Mouse (Mus musculus) mouse embryonic stem cell (cell line): Measurements from ENCODE around the gene Atp1a2.

Experiments
- in situ Hi-C, 2 experiments: fragments of 300-500 bp; cut with MboI; formaldehyde crosslinking; loops; 1 replicate in 1 of 2; 3 replicates in 1 of 2; pipeline ENCODE4 v1.14.3; 2019 to 2020; ENCODE audit warnings: low sequenced_read_pairs in 2 of 2, low pct_unique_long_range_greater_than_20kb in 1 of 2, mixed read lengths in 1 of 2; ENCODE audit not compliant: unreplicated experiment in 1 of 2

The Atp1a2 gene

DNA sequence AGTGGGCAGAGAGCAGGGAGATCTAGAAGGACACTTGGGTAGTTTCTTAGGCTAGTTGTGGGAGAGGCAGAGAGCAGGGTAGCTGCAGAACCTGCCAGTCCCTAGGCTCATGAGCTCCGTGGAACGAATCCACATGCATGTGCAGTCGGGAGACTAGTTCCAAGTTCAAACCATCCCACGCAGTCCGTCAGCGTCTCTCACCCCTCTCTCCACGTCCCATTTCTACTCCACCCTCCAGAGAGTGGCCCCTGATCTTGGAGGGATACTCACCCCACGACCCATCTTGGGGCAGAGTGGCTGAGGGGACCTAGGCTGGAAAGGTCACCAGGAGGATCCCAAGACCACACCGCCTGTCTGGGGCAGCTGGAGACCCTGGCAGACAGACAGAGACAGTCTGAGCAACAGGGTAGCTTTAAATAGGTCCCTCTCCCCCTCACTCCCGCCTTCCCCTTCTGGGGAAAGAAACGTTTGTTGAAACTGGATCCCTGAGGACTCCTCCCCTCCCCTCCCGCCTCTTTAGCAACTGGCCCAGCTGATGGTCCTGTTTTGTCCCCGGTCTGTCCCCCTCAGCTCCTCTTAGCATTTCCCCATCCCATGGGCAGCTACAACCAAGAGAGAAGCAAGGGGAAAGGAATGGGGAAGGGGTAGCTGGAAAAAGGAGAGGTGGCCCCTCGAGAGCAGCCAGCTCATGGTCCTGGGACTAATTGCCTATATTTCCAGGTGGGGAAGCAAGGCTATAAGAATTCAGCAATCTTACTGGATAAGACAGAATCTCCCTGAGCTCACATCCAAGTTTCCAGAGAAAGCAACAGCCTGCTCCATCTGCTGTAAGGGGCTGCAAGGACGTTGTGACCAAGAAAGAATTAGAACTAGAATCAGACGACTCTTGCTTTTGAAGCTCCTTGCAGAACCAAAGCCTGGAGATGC, at the start of gene Atp1a2:
Atp1a2 (minus strand) TSS at position 454 of the 927 bp plus-strand sequence.
- in situ Hi-C loops = loop anchor here in 1 of 2 experiments (5.0 kb wide), 1 partner anchor 36 kb away; the partner anchor contains the start of gene Igsf8

DNA sequence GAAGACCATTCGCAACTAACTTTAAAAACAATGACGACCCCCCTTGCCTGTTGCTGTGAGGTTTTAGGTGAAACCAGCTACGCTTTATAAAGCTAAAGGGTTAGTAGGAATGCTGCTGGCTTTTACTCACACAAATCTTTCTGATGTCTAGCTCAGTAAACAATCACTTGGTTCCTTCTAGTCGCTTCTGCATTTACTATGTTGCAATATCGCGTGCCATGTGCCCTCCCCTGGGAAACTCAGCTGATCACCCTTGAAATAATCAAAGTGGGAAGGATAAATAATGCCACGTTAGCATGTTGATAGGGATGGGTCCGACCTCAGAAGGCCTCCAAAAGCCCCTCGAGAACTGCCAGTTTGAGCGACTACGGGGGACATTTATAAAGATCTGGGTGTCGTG, 49.5 kb upstream of the Atp1a2 start:
- in situ Hi-C loops = no loop called here

DNA sequence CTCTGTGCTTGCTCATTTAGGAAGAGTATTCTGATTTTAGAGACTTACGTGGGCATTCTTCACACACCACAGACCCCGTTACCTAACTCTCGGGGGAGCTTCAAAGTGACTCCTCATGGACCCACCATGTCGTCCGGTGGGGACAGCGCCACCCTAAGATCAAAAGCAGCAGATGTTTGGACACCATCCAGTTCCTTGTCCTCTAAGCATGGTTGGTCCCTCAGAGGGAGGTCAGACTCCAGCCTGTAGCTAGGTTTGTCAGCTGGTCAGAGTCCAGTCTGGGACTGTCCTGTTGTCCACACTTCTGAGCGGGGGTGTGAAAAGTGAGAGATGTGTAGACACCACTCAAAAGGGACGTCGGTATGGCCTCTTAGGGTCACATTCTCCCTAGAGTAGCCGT, 48.8 kb upstream of the Atp1a2 start:
- in situ Hi-C loops = no loop called here

DNA sequence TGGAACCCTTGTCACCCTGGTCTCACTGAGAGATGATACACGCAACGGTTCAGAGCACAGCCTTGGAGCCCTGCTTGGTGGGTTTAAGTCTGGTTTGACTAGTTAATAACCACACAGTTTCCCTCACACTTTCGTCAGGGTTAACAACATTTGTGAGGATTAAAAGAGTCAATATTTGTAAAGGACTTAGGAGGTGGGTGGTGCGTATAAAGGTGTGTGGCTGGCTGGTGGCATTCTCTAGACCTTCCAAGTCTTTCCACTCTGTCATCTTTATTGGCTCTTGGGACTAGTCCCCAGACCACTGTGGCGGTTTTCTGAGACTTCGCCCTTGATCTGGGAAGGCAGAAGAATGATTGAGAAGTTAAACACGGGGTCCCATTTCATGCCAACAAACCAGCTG, 47.0 kb upstream of the Atp1a2 start:
- in situ Hi-C loops = no loop called here

DNA sequence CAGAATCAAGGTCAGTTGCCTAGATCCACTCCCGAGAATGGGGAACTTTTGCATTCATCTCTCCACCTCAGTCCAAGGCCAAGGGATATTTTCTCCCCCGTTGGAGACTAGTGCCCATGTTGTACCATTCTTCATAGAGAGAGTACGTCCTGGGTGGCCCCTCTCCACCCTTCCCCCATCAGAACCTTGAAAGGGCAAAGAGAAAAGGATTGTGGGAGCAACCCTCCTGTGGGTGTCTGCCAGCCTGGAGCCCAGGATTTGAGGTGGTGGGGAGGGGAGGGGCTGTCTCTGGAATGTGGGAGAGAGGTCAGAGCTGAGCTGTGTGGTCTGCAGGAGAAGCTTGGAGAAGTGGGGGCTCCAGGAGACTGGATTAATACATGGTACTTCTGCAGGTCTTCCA, 46.0 kb upstream of the Atp1a2 start:
- in situ Hi-C loops = no loop called here

DNA sequence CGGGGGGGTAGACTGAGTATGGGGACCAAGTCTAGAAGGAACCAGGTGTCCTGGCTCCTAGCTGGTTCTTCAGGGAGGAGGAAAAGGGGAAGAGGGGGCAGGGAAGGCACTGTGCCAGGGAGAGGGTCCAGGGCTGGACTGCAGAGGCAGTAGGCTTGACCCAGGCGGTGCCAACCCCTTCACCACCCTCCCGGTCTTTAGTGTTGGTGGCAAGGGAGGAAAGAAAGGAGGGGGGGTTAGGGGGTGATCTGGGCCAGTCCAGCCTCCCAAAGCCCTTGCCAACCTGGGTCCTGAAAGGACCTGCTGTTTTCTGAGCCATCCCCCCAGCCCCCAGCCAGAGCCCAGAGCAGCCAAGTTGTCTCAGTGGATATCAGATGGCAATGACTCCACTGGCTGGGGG, 44.9 kb upstream of the Atp1a2 start:
- in situ Hi-C loops = no loop called here

DNA sequence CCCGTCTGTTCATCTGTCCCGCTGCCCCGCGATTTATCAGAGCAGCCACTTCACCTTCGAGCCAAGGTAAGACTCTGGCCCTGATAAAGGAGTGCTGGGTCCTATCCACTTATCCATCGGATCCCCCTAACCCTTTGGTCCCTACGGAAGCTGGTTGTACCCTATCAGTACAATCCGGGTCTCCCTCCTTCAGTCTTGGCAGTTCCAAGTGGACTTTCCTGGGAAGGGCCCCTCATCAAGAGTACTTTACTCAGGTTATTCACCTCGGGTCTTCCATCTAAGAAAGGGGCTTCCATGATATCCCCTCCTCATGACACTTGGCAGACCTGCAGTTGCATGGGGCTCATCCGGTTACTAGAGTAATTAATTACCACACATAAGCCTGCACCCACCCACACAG, 43.5 kb upstream of the Atp1a2 start:
- in situ Hi-C loops = no loop called here

DNA sequence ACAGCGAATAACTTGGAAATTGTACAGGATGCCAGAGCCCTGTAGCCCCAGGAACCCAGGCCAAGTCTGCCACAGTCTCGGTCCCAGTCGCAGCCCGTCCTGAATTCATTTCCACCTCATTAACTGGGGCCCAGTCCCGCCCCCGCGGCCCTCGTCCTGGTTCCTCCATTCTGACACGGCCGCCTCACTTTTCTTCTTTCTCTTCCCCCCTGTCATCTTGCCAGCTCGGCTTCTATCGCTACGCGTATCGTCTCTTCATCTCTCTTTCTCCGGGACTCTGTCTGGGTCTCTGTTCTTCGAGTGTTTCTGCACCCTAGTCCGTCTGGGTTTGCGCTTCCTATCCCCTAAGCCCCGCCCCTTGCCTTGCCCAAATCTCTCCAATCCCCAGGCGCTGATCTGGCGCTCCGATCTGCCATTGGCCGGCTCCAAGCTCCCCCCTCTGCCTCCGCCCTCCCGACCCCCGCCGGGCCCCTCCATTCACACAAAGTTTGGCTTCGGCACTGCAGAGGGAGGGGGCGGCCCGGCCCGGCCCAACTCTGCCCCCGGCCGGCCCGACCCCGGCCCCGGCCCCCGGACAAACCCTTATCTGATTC, 43.0 kb upstream of the Atp1a2 start, which contains the start of gene Kcnj10:
Kcnj10 (plus strand) TSS at position 482 of the 593 bp plus-strand sequence.
- in situ Hi-C loops = no loop called here

DNA sequence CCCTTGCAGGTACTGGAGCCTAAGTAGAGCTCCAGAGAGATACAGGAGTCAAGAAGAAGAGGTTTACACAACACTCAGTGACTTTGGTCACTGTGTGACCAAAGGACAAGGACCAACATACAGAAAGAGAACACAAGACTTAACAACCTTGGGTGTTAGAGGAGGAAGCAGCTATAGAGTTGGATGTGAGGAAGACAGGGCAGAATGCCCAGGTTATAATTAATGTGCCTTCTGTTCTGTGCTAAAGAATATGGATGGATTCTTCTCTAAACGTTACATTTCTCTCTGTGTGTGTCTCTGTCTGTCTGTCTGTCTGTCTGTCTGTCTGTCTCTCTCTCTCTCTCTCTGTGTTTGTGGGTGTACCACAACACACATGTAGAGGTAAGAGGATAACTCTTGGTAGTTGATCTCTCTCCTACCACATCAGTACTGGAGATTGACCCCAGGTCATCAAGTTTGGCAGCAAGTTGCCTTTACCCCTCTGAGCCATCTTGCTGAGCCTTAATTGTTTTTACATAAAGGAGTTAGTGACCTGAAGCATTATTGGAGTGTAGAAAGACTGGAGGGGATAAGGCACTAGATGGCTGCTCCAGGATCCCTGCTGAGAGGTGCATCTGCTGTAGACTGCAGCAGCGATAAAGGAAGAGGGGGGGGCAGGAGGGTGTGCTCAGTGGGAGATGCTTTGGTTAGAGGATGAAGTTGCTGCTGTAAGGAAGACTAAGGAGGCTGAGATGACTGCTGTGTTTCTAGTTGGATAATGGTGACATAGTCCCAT, 39.7 kb upstream of the Atp1a2 start:
- in situ Hi-C loops = no loop called here

DNA sequence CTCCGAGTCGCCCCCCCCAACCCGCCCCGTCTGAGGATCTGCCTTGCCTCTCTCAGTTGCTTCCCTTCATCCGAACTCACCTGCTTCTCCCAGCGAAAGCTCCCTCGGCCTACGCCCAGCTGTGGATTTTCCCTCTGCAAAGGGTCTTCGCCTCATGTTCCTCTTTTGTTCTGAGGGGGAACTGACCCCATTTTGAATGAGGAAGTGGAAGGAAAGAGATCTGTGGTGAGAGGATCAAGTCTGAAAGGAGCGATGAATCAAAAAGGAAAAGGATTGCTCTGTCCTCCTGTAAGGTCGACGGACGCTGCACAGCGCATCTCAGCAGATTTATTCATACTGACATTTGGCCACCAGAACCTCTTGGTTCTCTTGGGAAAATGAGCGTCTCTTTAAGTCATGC, 37.9 kb upstream of the Atp1a2 start:
- in situ Hi-C loops = no loop called here

DNA sequence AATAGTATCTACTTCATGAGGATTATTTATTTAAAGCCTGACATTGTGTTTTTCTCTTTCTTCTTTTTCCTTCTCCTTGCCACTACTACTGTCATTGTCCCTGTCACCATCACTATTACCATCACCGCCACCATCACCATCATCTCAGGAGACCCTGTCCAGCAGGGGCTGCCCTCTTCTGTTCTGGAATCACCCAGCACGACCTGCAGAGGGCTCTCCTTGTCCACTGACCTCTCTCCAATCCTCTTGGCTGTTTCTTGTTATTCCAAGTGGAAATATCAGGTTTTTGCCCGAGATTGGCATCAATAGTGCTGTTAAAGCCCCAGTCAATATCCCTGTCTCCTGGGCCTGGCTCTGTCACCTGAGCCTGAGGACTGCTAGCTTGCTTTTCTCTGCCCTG, 35.6 kb upstream of the Atp1a2 start:
- in situ Hi-C loops = no loop called here

DNA sequence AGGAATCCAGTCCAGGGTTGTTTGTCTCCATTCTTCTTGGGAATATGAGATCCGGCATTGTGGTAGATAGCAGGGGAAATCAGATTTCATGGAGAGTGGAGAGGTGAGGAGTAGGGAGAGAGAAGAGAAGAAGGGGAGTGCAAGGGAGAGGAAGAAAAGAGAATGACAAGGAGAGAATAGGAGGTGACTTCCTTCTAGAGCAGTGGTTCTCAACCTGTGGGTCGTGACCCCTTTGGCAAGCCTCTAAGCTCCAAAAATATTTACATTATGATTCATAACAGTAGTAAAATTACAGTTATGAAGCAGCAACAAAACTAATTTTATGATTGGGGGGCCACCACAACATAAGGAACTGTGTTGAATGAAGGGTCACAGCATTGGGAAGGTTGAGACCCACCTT, 35.1 kb upstream of the Atp1a2 start:
- in situ Hi-C loops = no loop called here

DNA sequence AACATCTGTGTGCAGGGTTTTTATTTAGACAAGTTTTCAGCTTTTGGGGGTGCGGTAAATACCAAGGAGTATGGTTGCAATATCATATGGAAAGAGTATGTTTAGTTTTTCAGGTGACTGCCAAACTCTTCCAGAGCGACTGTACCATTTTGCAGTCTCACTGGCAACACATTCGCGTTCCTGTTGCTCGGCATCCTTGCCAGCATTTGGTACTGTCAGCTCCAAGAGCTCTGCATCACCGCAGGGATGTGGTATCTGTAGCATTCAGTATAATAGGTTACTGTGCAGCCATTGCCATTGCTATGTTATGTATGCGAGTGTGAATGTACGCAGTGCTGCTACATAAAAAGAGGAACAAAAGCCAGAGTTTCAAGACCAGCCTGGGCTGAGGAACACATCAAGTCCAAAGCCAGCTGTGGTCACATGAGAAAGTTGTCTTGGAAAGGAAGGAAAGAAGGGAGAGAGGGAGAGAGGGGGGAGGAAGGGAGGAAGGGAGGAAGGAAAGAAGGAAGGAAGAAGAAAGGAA, 33.6 kb upstream of the Atp1a2 start:
- in situ Hi-C loops = no loop called here

DNA sequence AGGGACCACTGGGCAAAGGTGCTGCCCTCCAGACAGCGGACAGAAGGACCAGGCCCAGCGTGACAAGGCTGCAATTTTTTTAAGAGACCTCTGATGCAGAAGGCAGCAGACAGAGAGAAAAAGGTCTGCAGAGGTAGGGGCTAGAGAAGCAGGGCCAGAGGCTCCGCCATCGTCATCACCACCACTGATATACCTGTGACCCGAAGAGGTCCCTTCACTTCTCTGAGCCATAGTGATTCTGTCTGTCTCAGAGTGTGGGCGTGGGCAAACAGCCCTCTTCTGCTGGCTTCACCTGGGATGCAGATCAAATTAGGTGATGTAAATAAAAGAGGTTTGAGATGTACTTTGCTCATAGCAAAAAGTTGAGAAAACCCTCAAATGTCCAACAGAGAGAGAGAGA, 31.8 kb upstream of the Atp1a2 start:
- in situ Hi-C loops = no loop called here

DNA sequence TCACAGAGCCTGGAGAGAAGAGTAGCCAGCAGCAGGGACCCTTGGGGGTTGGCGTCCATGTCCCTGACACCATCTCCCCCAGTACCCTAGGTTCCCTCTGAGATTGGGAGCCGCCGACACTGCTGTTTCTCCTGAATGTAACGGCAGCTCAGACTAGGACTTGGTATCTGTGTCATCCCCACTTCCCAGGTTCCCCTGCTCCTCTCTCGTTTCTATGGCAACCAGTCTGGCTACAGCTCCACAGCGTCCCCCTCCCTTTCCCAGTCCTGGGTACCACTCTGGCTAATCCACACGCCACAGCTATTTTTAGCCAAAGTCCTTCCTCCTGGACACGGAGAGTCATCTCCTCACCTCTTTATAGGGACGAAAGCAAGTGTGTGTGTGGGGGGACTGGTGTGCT, 31.3 kb upstream of the Atp1a2 start, which contains the start of gene Kcnj9:
Kcnj9 (minus strand) TSS at position 188 of the 400 bp plus-strand sequence.
- in situ Hi-C loops = no loop called here

DNA sequence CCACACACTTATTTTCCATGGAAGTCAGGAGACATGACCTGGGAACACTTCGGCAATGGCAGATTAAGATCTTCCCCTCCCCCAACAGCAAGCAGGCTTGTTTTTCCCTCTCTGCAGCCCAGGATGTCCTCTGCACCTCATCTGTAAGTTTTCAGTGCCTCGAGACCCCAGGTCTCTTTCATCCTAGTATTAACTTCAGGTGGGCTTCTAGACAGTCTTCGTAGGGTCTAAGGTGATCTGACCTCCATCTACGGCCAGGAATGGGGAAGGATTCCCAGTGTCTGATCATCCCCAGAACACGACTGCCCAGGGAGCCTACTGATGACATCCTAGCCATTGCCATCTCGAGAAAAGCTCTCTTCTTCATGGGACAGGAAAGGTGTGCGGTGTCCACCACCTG, 30.6 kb upstream of the Atp1a2 start:
- in situ Hi-C loops = no loop called here

DNA sequence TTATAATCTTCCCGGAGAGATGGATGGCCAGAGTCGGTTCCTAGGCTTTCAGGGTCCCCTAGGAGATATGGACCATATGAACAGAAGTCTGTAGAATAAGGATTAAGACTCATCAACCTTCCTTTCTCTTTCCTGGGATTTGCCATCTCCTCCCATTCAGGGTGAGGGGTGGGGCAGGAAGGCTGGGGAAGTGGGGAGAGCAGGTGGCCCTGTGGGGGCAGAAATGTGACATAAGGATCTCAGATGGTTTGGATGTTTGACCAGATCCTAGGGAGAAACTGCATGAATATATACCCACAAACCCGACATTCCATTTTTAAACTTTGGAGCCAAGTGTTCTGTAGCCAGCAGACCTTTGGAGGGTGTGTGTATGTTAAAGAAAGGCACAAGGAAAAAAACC, 30.2 kb upstream of the Atp1a2 start:
- in situ Hi-C loops = no loop called here

DNA sequence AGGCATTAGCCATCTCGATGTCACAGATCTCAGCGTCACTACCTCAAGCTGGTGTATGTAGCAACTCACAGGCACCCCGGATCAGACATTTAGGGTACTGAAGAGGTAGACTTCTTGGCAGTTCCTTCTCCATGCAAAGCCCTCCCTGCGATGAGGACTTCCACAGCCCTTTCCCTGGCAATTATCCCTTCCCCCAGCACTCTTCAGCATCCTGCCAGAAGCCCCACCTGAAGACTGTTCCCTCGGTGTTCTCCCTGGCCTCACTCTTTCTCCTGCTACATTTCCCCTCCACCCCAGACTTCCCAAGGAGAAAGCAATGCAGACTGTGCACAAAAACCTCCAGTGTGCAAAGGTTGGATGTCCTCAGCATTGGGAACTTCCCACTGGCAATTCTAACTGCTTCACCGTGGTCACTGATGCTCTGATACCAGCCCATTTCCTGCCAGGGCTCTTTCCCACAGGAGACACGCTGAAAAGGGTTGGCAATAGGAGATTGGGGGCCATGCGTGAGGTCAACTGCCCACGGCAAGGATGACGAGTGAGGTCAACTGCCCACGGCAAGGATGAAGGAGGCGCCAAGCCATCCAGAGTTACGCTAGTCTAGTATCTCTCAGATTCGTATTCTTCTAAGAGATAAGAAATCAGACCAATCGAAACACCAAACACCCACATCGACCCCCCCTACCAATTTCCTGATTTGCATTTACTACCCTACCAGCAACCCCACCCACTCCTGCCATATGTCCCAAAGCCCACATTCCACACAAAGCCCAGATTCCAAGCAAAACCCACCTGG, 29.5 kb upstream of the Atp1a2 start:
- in situ Hi-C loops = no loop called here
